Mouse (Mus musculus): Measurements from ENCODE around the gene Gm47841.

- TF ChIP-seq GATA1 (IDR thresholded peaks at IDR 0.05; ENCODE audit: low read length) (no peak), TAL1 (IDR thresholded peaks at IDR 0.05; ENCODE audit: low read length) (no peak)
Measured at GRCm38 (mm10) chr15:101095392-101095791, 48.2 kb upstream of the Gm47841 start.
